Mouse (Mus musculus): ENCODE data around the gene Klhdc8a. TPM values are rescaled to one million over a fixed set of nuclear protein-coding genes. Genes with fewer than 3 reads are reported as not detected.

Klhdc8a gene
- polyA plus RNA-seq, 1 experiment from 2014 or later, result 0.33 TPM

DNA sequence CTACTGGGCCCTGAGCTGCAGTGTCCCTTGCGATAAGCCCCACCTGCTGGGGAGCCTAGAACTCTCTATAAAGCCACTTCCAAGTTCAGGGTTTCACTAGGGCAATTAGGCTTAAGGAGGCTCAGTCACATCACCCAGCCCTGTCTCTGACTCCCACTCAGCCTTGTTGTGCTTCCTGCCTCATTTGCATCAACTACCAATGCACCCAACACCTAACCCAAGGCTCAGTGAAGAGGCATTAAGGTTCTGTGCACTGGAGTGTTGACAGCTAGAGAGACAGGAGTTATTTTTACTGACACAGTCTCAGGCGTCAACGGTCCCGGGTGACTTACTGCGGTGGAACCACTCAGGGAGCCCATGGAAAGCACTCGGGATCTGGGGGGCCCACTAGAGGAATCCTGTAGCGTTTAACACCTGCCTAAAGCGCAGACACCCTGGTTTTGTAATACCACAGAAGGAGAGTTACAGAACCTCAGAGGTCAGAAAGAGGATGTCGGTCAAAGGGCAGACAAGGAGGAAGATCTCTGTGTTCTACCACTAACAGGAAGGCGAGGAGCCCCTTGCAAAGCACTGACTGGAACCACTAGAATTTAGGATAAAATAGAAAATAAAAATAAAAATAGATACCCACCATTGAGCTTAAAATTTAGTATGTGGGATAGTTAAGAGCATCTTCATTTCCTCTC lies 12.9 kb downstream of the Klhdc8a start:
- H3K36me3 ChIP-seq (ENCODE audit: control insufficient read depth, insufficient read depth, low read length), result no peaks in the 10 kb centered on the region
- H3K4me3 ChIP-seq (ENCODE audit: low read length), result no peak overlapping the region
- H3K27ac ChIP-seq (ENCODE audit: low read length), result no peak overlapping the region
- no peak overlapping the region for H3K9ac ChIP-seq (ENCODE audit: low read depth, low read length)
- no peaks in the 10 kb centered on the region for H3K9me3 ChIP-seq (ENCODE audit: control insufficient read depth, low read length)
- no peak for ATAC-seq
- H3K4me1 ChIP-seq (ENCODE audit: control insufficient read depth, insufficient read depth, low read length), result peaks cover 5% of the 10 kb centered on the region; the same call in 1 of the 2 replicates
- WGBS, result 67% methylated on average over 10 of the region's 10 CpGs
- H3K27me3 ChIP-seq (replicated peaks; ENCODE audit: control insufficient read depth, insufficient read depth, low read length), result 0 out of 2 replicates have a peak, but pooled peaks cover 7% of the 10 kb centered on the region
- no peak overlapping the region for H3K4me2 ChIP-seq (ENCODE audit: low read depth, low read length)

DNA sequence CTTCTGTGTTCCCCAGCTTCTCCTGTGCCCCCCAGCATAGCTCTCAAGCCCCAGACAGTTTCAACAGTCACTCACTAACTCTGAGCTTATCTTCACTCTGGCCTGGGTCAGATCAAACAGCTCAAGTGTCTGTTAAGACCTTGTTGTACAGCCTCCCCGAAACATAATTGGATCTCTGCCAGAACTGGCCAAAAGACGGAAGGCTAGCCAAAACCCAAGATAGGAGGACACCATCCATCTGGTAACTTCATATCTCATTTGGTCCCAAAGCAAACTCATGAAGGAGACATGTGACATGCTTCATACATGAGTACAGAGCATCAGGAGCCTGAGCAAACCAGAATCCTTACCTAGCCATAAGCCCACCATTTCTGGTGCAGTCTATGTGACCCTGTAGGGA lies 13.6 kb downstream of the Klhdc8a start:
- WGBS, result 49% methylated on average over 2 of the region's 2 CpGs
- H3K9ac ChIP-seq (ENCODE audit: low read depth, low read length), result no peak overlapping the region
- ATAC-seq, result no peak

DNA sequence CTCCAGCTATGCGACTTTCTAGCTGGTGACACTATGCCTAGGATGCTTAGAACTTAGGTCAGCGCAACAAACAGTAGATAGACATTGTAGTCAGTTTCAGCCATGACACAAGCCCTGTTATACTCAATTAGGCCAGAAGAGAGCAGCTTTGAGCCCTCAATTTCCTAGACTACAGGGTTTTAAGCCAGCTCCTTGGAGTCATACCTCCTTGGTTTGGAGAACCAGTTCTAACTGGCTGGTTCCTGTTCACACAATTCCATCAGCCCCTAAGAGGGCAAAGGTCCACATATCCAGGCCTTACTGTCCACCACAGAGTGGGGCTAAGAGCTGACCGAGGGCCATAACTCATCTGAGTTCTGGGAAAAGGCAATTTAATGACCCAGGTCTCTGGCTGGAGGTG lies 14.3 kb downstream of the Klhdc8a start:
- H3K36me3 ChIP-seq (ENCODE audit: control insufficient read depth, insufficient read depth, low read length), result no peaks in the 10 kb centered on the region
- H3K4me3 ChIP-seq (ENCODE audit: low read length), result no peak overlapping the region
- H3K4me2 ChIP-seq (ENCODE audit: low read depth, low read length), result no peak overlapping the region
- WGBS, result 53% methylated on average over 3 of the region's 3 CpGs
- 0 out of 2 replicates have a peak, but pooled peaks cover 7% of the 10 kb centered on the region for H3K27me3 ChIP-seq (replicated peaks; ENCODE audit: control insufficient read depth, insufficient read depth, low read length)
- H3K9ac ChIP-seq (ENCODE audit: low read depth, low read length), result no peak overlapping the region
- no peak overlapping the region for H3K27ac ChIP-seq (ENCODE audit: low read length)
- peaks cover 13% of the 10 kb centered on the region for H3K4me1 ChIP-seq (ENCODE audit: control insufficient read depth, insufficient read depth, low read length)
- H3K9me3 ChIP-seq (ENCODE audit: control insufficient read depth, low read length), result no peaks in the 10 kb centered on the region
- ATAC-seq, result no peak

More for the DNA sequence above, 13.6 kb downstream of the Klhdc8a start:
- Histone ChIP-seq H3K4me3 (ENCODE audit: low read length) (no peak overlapping the region), H3K9me3 (ENCODE audit: control insufficient read depth, low read length) (no peaks in the 10 kb centered on the region), H3K4me2 (ENCODE audit: low read depth, low read length) (no peak overlapping the region), H3K27me3 (replicated peaks; ENCODE audit: control insufficient read depth, insufficient read depth, low read length) (0 out of 2 replicates have a peak, but pooled peaks cover 7% of the 10 kb centered on the region), H3K4me1 (ENCODE audit: control insufficient read depth, insufficient read depth, low read length) (peaks cover 7% of the 10 kb centered on the region), H3K36me3 (ENCODE audit: control insufficient read depth, insufficient read depth, low read length) (no peaks in the 10 kb centered on the region), H3K27ac (ENCODE audit: low read length) (no peak overlapping the region)

DNA sequence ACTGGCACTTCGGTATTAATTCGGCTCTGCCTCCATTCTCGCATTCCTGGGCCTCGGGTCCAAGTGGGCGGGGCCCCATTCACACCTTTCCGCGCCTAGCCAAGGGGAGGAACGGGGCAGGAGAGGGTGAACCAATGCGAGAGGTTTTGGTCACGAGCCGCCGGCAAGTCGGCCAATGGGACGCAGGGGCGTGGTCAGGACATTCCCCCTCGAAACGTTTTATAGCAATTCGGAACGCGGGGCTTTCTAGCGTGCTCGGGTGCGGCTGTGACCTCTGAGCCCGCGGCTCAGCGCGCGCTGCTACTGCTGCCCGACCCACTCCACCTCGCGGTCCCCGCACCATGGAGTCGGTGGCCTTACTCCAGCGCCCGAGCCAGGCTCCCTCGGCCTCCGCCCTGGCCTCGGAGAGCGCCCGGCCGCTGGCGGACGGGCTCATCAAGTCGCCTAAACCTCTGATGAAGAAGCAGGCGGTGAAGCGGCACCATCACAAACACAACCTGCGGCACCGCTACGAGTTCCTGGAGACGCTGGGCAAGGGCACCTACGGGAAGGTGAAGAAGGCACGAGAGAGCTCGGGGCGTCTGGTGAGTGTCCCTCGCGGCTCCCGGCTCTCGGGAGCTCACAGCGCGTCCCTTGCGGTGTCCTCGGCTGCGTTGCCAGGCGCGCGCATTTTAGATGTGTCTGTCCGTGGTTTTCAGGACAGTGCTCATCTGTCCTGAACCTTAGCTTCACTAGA lies 17.6 kb downstream of the Klhdc8a start, which contains the start of gene Nuak2:
Nuak2 (plus strand) TSS at position 238 of the 736 bp plus-strand sequence.
- ATAC-seq, result peak; percentile 86
- Histone ChIP-seq H3K4me2 (ENCODE audit: low read depth, low read length) (peak within 1 kb of the TSS; percentile 95), H3K27me3 (replicated peaks; ENCODE audit: control insufficient read depth, insufficient read depth, low read length) (0 out of 2 replicates have a peak, but pooled peaks cover 7% of the 10 kb centered on the region), H3K27ac (ENCODE audit: low read length) (0 out of 2 replicates have a peak within 1 kb of the TSS, but pooled peaks have one; percentile 15), H3K36me3 (ENCODE audit: control insufficient read depth, insufficient read depth, low read length) (no peaks in the 10 kb centered on the region), H3K4me3 (ENCODE audit: low read length) (peak within 1 kb of the TSS; percentile 63), H3K4me1 (ENCODE audit: control insufficient read depth, insufficient read depth, low read length) (peaks cover 35% of the 10 kb centered on the region), H3K9ac (ENCODE audit: low read depth, low read length) (peak within 1 kb of the TSS; percentile 72), H3K9me3 (ENCODE audit: control insufficient read depth, low read length) (no peaks in the 10 kb centered on the region)
- WGBS, result under 1% methylated on average over 67 of the region's 67 CpGs

DNA sequence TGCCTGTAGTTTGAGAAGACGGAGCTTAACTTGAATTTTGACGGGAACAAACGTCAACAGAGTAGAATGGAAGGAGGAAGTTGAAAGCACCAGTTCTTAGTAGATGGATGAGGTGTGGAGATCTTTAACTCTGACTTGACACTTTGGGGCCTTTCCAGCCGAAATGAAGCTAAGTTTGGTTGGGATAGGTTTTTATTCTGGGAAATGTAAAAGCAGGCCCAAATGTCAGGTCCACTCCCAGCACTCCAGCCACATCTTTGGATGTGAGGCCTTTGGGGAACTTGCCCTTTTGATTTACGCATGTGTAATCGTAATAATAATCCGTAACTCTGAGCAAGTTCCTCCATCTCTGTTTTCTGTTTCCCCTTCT lies 18.2 kb downstream of the Klhdc8a start:
- WGBS, result 32% methylated on average over 7 of the region's 7 CpGs
- H3K36me3 ChIP-seq (ENCODE audit: control insufficient read depth, insufficient read depth, low read length), result no peaks in the 10 kb centered on the region
- H3K27ac ChIP-seq (ENCODE audit: low read length), result 0 out of 2 replicates have a peak overlapping the region, but pooled peaks have one; percentile 15
- peaks cover 40% of the 10 kb centered on the region for H3K4me1 ChIP-seq (ENCODE audit: control insufficient read depth, insufficient read depth, low read length)
- no peaks in the 10 kb centered on the region for H3K9me3 ChIP-seq (ENCODE audit: control insufficient read depth, low read length)
- no peak for ATAC-seq
- H3K27me3 ChIP-seq (replicated peaks; ENCODE audit: control insufficient read depth, insufficient read depth, low read length), result 0 out of 2 replicates have a peak, but pooled peaks cover 7% of the 10 kb centered on the region
- peak overlapping the region; percentile 95 for H3K4me2 ChIP-seq (ENCODE audit: low read depth, low read length)
- H3K4me3 ChIP-seq (ENCODE audit: low read length), result peak overlapping the region; percentile 63
- H3K9ac ChIP-seq (ENCODE audit: low read depth, low read length), result peak overlapping the region; percentile 72

DNA sequence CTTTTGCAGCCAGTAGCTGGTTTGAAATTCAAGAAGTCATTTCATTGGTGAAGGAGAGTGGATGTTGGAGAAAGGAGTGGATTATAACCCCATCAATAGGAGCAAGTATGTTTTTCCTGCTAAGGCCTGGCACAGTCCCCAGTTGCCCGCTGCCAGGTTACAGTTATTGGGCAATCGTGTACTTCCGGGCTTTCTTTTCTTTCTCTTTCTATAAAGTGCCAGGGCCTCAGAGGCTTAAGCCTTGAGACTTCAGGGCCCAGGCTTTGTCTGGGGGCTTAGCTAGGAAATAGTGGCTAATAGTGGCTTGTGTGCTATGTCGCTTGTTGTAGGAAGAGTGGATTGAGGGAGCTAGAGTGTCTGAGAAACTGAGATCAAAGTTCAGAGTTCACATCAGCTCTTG lies 19.0 kb downstream of the Klhdc8a start:
- H3K4me2 ChIP-seq (ENCODE audit: low read depth, low read length), result peak overlapping the region; percentile 95
- 70% methylated on average over 4 of the region's 4 CpGs for WGBS

DNA sequence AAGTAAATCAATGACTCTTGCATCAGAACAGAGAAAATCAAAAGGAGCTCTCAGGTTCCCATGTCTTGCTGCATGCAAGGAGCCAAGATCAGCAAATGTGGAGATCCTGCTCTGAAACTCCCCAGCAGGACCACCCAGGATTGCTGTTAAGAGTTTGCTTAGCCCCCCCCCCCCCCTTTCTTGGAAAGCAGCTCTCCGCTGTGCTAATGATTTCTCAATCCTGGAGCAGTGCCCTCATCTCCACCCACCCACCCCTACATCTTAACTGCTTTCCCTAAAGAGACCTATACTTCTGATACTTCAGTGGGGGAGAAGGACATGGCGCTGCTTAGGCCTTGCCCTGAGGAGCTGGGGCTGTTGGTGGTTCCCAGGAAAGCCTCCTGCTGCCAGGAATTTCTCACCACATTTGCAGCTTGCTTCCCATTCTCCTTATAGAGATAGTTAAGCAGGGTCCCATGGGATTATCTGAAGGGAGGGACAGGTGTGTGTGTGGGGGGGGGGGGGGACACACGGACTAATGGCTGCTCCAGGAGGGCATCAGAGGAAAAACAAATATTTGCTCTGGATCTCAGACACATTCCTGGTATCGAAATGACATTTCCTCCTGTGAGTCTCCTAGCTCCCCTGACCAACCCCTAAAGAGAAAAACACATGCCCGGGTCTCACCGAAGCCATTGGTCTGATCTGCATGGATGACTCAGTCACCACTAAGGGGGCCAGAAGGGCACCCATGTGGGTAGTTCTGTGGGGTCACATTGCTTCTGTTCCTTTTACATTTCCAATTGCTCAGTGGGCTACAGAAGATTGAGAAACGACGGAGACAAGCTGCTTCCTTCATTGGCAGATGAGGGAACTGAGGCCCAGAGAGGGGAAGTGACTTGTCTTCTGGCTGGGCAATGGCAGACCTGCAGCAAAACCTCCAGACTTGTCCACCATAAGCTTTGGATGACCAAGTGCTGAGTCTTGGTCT lies 19.8 kb downstream of the Klhdc8a start:
- no peak overlapping the region for H3K4me3 ChIP-seq (ENCODE audit: low read length)
- H3K4me2 ChIP-seq (ENCODE audit: low read depth, low read length), result peak overlapping the region; percentile 95
- 0 out of 2 replicates have a peak, but pooled peaks cover 7% of the 10 kb centered on the region for H3K27me3 ChIP-seq (replicated peaks; ENCODE audit: control insufficient read depth, insufficient read depth, low read length)
- 46% methylated on average over 8 of the region's 8 CpGs for WGBS
- H3K27ac ChIP-seq (ENCODE audit: low read length), result peak overlapping the region; percentile 52
- no peaks in the 10 kb centered on the region for H3K9me3 ChIP-seq (ENCODE audit: control insufficient read depth, low read length)
- peaks cover 56% of the 10 kb centered on the region for H3K4me1 ChIP-seq (ENCODE audit: control insufficient read depth, insufficient read depth, low read length)
- peak overlapping the region; percentile 23; the same call in 1 of the 2 replicates for H3K9ac ChIP-seq (ENCODE audit: low read depth, low read length)
- H3K36me3 ChIP-seq (ENCODE audit: control insufficient read depth, insufficient read depth, low read length), result no peaks in the 10 kb centered on the region
- ATAC-seq, result no peak

More for the DNA sequence above, 19.0 kb downstream of the Klhdc8a start:
- no peak for ATAC-seq
- H3K4me3 ChIP-seq (ENCODE audit: low read length), result peak overlapping the region; percentile 63
- no peaks in the 10 kb centered on the region for H3K36me3 ChIP-seq (ENCODE audit: control insufficient read depth, insufficient read depth, low read length)
- H3K9ac ChIP-seq (ENCODE audit: low read depth, low read length), result peak overlapping the region; percentile 1; the same call in 1 of the 2 replicates
- H3K9me3 ChIP-seq (ENCODE audit: control insufficient read depth, low read length), result no peaks in the 10 kb centered on the region
- 0 out of 2 replicates have a peak, but pooled peaks cover 7% of the 10 kb centered on the region for H3K27me3 ChIP-seq (replicated peaks; ENCODE audit: control insufficient read depth, insufficient read depth, low read length)
- H3K4me1 ChIP-seq (ENCODE audit: control insufficient read depth, insufficient read depth, low read length), result peaks cover 48% of the 10 kb centered on the region
- peak overlapping the region; percentile 52 for H3K27ac ChIP-seq (ENCODE audit: low read length)

DNA sequence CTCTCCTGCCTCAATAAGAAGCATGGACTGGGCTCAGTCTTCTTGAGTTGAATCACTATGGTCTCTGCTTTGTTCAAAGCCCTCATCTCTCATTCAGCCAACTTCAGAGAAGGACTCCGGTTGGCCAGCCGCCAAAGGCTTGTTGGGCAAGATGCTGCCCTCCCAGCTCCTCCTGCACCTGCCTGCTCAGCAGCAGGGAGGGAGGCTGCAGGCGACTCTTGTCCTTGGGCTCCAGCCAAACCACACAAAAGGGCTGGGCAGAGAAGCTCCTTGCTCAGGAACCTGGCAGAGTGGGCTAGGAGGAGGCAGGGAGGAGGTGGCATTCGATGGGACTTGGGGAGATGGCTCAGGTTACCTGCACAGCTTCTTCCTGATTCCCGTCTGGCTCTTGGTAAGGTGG lies 20.8 kb downstream of the Klhdc8a start:
- Histone ChIP-seq H3K9me3 (ENCODE audit: control insufficient read depth, low read length) (no peaks in the 10 kb centered on the region), H3K27ac (ENCODE audit: low read length) (0 out of 2 replicates have a peak overlapping the region, but pooled peaks have one; percentile 31), H3K36me3 (ENCODE audit: control insufficient read depth, insufficient read depth, low read length) (no peaks in the 10 kb centered on the region), H3K4me2 (ENCODE audit: low read depth, low read length) (no peak overlapping the region), H3K27me3 (replicated peaks; ENCODE audit: control insufficient read depth, insufficient read depth, low read length) (0 out of 2 replicates have a peak, but pooled peaks cover 7% of the 10 kb centered on the region), H3K4me3 (ENCODE audit: low read length) (no peak overlapping the region), H3K9ac (ENCODE audit: low read depth, low read length) (no peak overlapping the region; the same call in 1 of the 2 replicates), H3K4me1 (ENCODE audit: control insufficient read depth, insufficient read depth, low read length) (peaks cover 56% of the 10 kb centered on the region)
- ATAC-seq, result peak; percentile 20; the same call in 1 of the 2 replicates
- WGBS, result 44% methylated on average over 5 of the region's 5 CpGs

Data from intestine, embryonic 16.5 days (tissue).